Mouse (Mus musculus) gastrocnemius, adult 8-10 months (tissue): ENCODE data around the gene Vmn1r49. TPM values are rescaled to one million over a fixed set of nuclear protein-coding genes. Genes with fewer than 3 reads are reported as not detected.
"Not testable (repeated sequence)": the region's sequence is repeated elsewhere in the genome, so short reads cannot be mapped to it uniquely, and the experiment has no call there.

Experiments used
- DNase-seq, 2 experiments: peaks; one replicate each; pipeline ENCODE4 v3.0.0; 2022; ENCODE audit warnings: low spot score in 2 of 2
- total RNA-seq, 4 experiments: library from RNA; stranded (reverse); gene quantifications; 2 replicates each; pipeline ENCODE4 v1.2.4; 2022

The Vmn1r49 gene
- total RNA-seq, result not detected

DNA sequence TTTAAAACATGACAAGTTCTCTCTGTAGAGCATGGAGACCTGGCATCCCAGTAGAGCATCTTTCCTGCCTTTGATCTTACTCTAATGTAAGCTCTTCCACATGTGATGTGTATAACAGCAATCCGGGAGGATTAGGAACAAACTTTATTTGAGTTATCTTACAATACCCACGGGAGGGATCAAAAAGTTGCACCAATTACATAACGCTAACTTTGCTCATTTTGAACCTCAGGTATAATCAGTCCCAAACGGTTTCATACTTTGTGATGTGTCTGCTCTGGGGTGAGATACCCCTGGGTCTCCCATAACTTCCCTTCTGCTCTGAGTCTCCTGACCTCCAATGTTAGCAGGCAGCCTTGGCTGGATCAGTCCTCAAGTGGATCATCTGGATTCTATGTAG, at the start of gene Vmn1r49:
Gene Vmn1r49, minus strand, starts transcription at position 101 of the 400 bp plus-strand sequence.
- no peak for DNase-seq

DNA sequence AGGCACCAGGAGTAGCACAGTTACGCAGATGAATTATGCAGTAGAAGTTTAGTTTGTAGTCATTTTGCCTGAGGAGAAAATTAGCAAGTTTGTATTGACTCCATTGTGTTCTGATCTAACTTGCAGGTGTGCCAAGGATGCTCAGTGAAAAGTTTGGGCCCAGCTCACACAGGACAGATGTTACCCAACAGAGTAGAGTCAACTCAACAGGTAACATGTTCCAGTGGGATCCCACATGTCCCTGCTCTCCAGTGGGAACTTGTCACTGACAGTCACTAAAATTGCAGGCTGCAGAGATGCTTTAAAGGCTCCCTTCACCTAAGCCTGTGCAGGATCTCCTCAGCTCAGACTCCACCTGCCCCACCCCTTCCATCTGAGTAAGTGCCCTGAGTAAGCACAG, 44.0 kb upstream of the Vmn1r49 start, which contains the start of gene Vmn1r51:
Gene Vmn1r51, plus strand, starts transcription at position 301 of the 400 bp plus-strand sequence.
- not testable (repeated sequence) for DNase-seq

DNA sequence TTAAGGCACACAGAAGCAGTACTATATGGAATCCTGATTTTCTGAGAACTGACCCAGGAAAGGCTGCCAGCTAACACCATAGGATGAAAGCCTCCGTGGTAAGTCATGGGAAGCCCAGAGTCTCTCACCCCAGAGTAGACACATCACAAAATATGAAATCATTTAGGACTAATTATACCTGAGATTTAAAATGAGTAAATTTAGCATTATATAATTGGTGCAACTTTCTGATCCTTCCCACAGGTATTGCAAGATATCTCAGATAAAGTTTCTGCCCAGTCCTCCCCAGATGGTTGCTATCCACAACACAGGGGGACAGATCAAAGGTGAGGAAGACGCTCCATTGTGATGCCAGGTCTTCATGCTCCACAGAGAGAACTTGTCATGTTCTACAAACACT, 22.8 kb upstream of the Vmn1r49 start, which contains the start of gene Vmn1r50:
Gene Vmn1r50, plus strand, starts transcription at position 301 of the 400 bp plus-strand sequence.
- DNase-seq, result no peak

DNA sequence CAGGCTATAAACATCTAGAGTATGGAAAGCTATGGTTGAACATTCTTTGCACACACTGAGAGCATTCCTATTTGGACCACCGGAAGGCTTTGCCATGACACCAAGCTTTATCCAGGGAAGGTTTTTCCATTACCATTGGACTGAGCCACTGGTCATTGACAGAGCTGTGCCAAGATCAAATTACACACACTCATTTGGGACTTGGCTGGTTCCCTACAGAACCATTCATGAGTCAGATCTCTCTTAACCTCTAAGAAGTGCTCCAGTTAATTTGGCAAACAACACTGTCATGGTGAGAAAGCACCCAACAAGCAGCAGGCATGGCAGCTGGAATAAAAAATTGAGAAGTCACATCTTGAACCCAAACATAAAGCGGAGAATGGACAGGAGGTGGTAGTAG, 22.3 kb upstream of the Vmn1r49 start:
- no peak for DNase-seq

DNA sequence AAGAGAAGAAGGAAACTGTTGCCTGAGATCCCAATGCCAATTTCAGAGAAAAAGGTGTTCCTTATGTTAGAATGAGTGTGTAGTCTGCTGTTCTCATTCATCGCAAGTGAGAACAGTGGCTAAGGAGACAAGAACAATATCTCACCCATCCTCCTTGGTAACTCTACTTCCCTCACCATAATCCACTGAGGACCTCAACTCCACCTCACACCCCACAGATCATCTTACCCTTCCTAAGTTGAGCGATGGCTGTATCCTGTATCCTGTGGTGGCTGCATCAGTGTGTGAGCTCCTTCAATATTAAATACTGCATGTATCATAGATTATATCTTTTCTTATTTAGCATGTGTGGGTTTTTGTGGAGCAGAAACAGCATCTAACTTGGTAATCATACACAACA, 41.6 kb downstream of the Vmn1r49 start, which contains the start of gene Vmn1r48:
Gene Vmn1r48, minus strand, starts transcription at position 101 of the 400 bp plus-strand sequence.
- DNase-seq, result not testable (repeated sequence)

Other genes starting within 250 kb of the Vmn1r49 start
- not detected for gene Vmn1r42, start 202.1 kb downstream of the Vmn1r49 start, total RNA-seq
- gene Vmn1r43, start 202.1 kb downstream of the Vmn1r49 start, total RNA-seq, result not detected
- not detected for gene Vmn1r44, start 194.8 kb downstream of the Vmn1r49 start, total RNA-seq
- gene Vmn1r45, start 137.9 kb downstream of the Vmn1r49 start, total RNA-seq, result not detected
- not detected for gene Vmn1r46, start 109.2 kb downstream of the Vmn1r49 start, total RNA-seq
- not detected for gene Vmn1r47, start 62.4 kb downstream of the Vmn1r49 start, total RNA-seq
- not detected for gene Vmn1r48, start 41.7 kb downstream of the Vmn1r49 start, total RNA-seq
- gene Vmn1r50, start 22.9 kb upstream of the Vmn1r49 start, total RNA-seq, result not detected
- not detected for gene Vmn1r51, start 44.1 kb upstream of the Vmn1r49 start, total RNA-seq
- gene Vmn1r52, start 96.3 kb upstream of the Vmn1r49 start, total RNA-seq, result not detected
- gene V1ra8, start 124.3 kb upstream of the Vmn1r49 start, total RNA-seq, result not detected
- gene Vmn1r53, start 145.9 kb upstream of the Vmn1r49 start, total RNA-seq, result not detected
- gene Vmn1r54, start 167.8 kb upstream of the Vmn1r49 start, total RNA-seq, result not detected
- not detected for gene BC048671, start 222.7 kb upstream of the Vmn1r49 start, total RNA-seq
- gene Chst13, start 246.7 kb upstream of the Vmn1r49 start, total RNA-seq, result not detected